Mouse (Mus musculus) right cerebral cortex, postnatal 10 days (tissue): ENCODE measurements at regions not wholly inside any gene's neighbourhood (a gene's known extent, or its start where the extent isn't known, plus 50 kb on each side); places are given as distances from the start of the nearest gene placed in this dataset.

Experiments
- DNase-seq, 2 experiments: peaks; one replicate each; pipeline ENCODE4 v3.0.0; 2021; ENCODE audit warnings: low spot score in 2 of 2

DNA sequence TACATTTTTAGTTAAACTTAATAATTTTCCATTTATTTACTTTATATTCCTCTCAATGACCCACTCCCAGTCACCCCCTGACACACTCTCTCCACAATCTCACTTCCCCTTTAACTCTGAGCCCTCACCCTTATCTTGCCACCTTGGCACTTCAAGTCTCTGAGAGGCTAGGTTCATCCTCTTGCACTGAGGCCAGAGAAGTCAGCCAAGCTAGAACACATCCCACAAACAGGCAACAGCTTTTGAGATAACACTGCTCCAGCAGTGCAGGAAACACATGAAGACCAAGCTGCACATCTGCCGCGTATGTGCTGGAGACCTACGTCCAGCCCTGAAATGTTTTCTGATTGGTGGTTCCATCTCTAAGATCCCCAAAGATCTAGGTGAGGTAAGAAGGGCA, 717.2 kb upstream of the Gpc5 start:
- no peak for DNase-seq

DNA sequence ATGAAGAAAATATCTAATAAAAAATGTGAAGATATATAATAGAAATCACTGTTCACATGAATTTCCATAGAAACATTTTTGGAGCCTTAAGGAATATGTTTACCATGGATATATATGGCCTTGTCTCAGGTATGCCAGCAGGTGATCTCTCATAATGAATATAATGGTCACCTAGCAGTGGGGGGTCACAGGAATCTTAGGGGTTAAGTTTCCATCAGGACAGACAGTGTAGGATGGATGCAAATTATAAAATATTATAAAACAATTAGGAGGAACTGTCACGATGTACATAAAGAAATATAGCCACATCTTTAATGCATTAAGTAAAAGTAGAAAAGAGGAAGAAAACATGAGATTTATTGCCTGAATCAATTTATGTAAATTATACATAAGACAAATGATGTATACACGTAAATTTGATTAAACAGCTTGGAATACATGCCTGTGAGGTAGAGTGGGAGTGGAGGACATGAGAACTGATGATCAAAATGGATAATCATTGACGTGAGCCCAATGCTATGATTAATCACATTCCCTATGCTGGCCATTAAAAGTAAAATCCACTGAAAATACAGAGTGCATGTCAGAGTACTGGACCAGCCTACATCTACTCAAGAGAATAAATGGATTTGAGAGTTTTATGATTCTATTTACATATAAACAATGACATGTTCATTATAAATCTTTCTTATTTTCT, 693.0 kb upstream of the Gpc5 start:
- no peak for DNase-seq

DNA sequence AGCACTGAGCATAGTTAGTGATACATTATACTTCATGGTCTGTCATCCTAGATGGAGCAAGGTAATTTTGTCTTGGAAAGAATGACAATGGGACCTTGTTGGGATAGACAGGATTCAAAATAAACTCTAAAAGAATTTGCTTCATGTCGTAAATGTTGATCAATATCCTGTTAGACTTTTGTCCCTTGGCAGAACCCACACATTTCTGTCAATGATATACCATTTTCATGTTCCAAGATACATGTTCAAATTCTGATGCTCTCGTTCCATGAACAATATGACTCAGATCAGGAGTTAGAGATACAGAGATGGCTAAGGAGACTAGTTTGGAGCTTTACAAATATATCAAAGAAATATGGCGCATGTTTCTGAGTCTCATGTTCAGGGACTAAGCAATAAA, 673.2 kb upstream of the Gpc5 start:
- no peak for DNase-seq

DNA sequence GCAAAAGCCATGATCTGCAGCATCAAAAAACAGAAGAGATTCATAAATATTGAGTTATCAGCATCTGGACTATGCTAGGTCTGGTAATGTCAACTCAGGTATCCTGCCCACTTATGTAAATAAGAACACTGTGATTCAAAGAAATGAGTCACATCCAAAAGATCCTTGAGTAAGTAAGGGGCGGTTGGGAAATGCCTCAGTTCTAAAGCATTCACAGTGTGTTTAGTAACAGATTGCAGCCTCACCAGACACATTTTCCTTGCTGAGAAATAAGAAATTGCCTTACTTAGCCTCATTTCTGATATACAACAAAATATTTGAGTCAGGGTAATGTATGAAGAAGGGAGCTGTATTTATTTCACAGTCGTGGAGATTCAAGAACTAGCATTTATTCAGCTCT, 666.5 kb upstream of the Gpc5 start:
- no peak for DNase-seq
